Mouse (Mus musculus) heart, embryonic 12.5 days (tissue): Measurements from ENCODE around the gene Htr1d. TPM values are rescaled to one million over a fixed set of nuclear protein-coding genes. Genes with fewer than 3 reads are reported as not detected.

ENCODE experiments used
- ATAC-seq: fragments of 200-750 bp; cut with Nextera tagmentation; 2 replicates; pipeline ENCODE4 v1.8.0; 2017; ENCODE audit warnings: moderate TSS enrichment, moderate library complexity; ENCODE audit not compliant: insufficient number of reproducible peaks, low FRiP score
- H3K27ac ChIP-seq: fragments of 300-500 bp; sonication (generic); 2 replicates; pipeline ENCODE4 v1.5.1; 2016; ENCODE audit warnings: mild to moderate bottlenecking, moderate library complexity; ENCODE audit not compliant: poor library complexity, severe bottlenecking
- H3K27me3 ChIP-seq: fragments of 300-500 bp; sonication (generic); replicated peaks from 2 replicates; pipeline ENCODE4 v1.6.1; 2016; ENCODE audit warnings: mild to moderate bottlenecking, moderate library complexity
- H3K36me3 ChIP-seq: fragments of 300-500 bp; sonication (generic); 2 replicates; pipeline ENCODE4 v1.6.1; 2016; ENCODE audit warnings: mild to moderate bottlenecking, moderate library complexity
- H3K4me1 ChIP-seq: fragments of 300-500 bp; sonication (generic); replicated peaks from 2 replicates; pipeline ENCODE4 v1.6.1; 2016; ENCODE audit warnings: mild to moderate bottlenecking
- H3K4me2 ChIP-seq: fragments of 300-500 bp; sonication (generic); 2 replicates; pipeline ENCODE4 v1.6.1; 2016; ENCODE audit warnings: mild to moderate bottlenecking, moderate library complexity
- H3K4me3 ChIP-seq: fragments of 300-500 bp; sonication (generic); 2 replicates; pipeline ENCODE4 v1.5.1; 2016; ENCODE audit warnings: mild to moderate bottlenecking
- H3K9ac ChIP-seq: fragments of 300-500 bp; sonication (generic); 2 replicates; pipeline ENCODE4 v1.6.1; 2016; ENCODE audit warnings: mild to moderate bottlenecking, moderate library complexity
- H3K9me3 ChIP-seq: fragments of 300-500 bp; sonication (generic); replicated peaks from 2 replicates; pipeline ENCODE4 v1.6.1; 2016; ENCODE audit warnings: mild to moderate bottlenecking, moderate library complexity
- WGBS: fragments of 180-500 bp; shearing (Covaris S2); methylation state at CpG from one replicate; pipeline ENCODE4 v1.1.7; 2016; 5-methylcytosine and 5-hydroxymethylcytosine counted together
- polyA plus RNA-seq: library from polyadenylated mRNA; unstranded; fragments of >200 nt; fragmentation: Nextera tagmentation; extraction: Ambion mirVana; gene quantifications from 2 replicates; pipeline ENCODE4 v1.2.1, GENCODE M21; 2016

Htr1d gene
- polyA plus RNA-seq, 1 experiment from 2014 or later: 0.08 TPM

DNA sequence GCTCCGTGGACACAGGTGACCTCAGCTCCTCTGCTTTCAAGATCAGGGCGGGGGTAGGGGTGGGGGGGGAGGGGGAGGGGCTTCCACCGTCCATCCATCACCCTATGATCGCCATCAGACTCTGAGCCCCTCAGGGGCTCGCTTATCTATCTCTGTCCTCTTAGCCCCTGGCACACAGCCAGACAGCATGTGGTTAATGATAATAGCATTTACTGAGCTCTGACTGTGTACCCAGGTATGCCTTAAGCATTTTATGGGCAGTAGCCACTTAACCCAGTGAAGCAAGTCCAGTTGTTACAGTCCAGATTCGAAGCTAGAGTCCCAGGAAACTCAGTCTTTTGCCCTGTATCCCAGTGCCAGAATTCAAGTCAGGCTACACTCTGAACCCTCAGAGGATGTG, 28.2 kb downstream of the Htr1d start:
- no peaks in the 10 kb centered on the region for H3K27me3 ChIP-seq
- H3K9ac ChIP-seq: no peak overlapping the region
- 8% methylated on average over 6 of the region's 6 CpGs for WGBS
- ATAC-seq: no peak
- peaks cover 15% of the 10 kb centered on the region for H3K4me1 ChIP-seq
- H3K4me3 ChIP-seq: no peak overlapping the region
- peak overlapping the region; percentile 19; the same call in 1 of the 2 replicates for H3K4me2 ChIP-seq
- no peaks in the 10 kb centered on the region for H3K36me3 ChIP-seq
- no peaks in the 10 kb centered on the region for H3K9me3 ChIP-seq
- H3K27ac ChIP-seq: no peak overlapping the region

DNA sequence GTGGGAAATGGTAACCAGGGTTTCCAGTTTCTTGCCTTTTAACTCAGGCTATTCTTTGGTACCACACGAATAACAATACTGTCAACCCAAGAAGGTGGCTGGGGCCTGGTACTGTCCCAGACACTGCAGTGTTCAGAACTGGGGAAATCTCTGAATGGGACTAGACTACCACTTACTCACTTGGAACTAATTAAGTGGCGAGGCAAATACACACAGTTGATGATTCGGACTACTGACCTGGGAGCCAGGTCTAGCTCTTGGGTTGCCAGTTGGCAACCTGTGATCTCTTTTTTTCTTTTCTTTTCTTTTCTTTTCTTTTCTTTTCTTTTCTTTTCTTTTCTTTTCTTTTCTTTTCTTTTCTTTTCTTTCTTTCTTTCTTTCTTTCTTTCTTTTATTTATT, 29.0 kb downstream of the Htr1d start:
- no peak for ATAC-seq
- no peak overlapping the region for H3K4me2 ChIP-seq
- no peak overlapping the region for H3K4me3 ChIP-seq
- no peak overlapping the region for H3K27ac ChIP-seq
- H3K9ac ChIP-seq: no peak overlapping the region
- H3K9me3 ChIP-seq: no peaks in the 10 kb centered on the region
- H3K36me3 ChIP-seq: no peaks in the 10 kb centered on the region
- no peaks in the 10 kb centered on the region for H3K27me3 ChIP-seq
- peaks cover 15% of the 10 kb centered on the region for H3K4me1 ChIP-seq
- WGBS: 89% methylated on average over 3 of the region's 3 CpGs

DNA sequence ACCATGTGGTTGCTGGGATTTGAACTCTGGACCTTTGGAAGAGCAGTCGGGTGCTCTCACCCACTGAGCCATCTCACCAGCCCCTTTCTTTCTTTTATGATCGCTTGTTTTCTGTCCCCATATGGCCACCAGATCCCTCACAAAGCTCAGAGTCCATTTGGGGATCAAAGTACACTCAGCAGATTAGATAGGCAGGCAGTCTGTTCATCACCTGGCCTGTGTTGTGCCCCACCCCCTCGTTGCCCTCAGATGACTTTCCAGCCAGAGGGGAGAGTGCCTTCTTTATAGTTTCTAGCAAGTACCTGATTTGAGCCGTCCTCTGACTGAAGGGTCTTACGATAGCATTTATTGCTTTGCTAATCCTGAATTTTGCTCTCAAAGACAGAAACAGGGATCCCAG, 29.5 kb downstream of the Htr1d start:
- 48% methylated on average over 5 of the region's 5 CpGs for WGBS
- no peak overlapping the region for H3K9ac ChIP-seq
- H3K27ac ChIP-seq: no peak overlapping the region
- no peak overlapping the region for H3K4me3 ChIP-seq
- ATAC-seq: no peak
- no peaks in the 10 kb centered on the region for H3K36me3 ChIP-seq
- H3K27me3 ChIP-seq: no peaks in the 10 kb centered on the region
- no peaks in the 10 kb centered on the region for H3K9me3 ChIP-seq
- no peak overlapping the region for H3K4me2 ChIP-seq
- H3K4me1 ChIP-seq: peaks cover 15% of the 10 kb centered on the region

DNA sequence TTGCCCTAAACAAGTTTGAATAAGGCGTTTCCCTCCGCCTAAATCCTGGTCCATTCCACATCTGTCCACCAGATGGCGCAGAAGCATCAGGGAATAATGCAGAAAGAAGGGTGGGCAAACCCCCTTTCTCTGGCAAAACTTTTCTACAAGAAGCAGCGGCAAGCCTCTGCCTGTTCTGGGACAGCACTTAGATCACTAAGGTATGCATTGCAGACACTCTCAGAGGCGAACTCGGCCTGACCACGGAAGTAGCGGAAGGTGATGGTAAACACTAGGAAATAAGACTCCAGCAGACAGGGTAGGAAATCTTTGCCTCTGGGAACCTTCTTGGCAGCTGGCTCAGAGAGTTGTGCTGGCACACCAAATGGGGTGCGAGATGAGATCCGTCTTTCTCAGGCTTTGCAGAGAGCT, 31.5 kb downstream of the Htr1d start:
- no peaks in the 10 kb centered on the region for H3K27me3 ChIP-seq
- no peaks in the 10 kb centered on the region for H3K36me3 ChIP-seq
- peak overlapping the region; percentile 74 for H3K4me2 ChIP-seq
- H3K27ac ChIP-seq: no peak overlapping the region
- peak overlapping the region; percentile 35 for H3K4me3 ChIP-seq
- peaks cover 15% of the 10 kb centered on the region for H3K4me1 ChIP-seq
- no peak for ATAC-seq
- no peaks in the 10 kb centered on the region for H3K9me3 ChIP-seq
- WGBS: 2% methylated on average over 10 of the region's 10 CpGs
- H3K9ac ChIP-seq: peak overlapping the region; percentile 64

DNA sequence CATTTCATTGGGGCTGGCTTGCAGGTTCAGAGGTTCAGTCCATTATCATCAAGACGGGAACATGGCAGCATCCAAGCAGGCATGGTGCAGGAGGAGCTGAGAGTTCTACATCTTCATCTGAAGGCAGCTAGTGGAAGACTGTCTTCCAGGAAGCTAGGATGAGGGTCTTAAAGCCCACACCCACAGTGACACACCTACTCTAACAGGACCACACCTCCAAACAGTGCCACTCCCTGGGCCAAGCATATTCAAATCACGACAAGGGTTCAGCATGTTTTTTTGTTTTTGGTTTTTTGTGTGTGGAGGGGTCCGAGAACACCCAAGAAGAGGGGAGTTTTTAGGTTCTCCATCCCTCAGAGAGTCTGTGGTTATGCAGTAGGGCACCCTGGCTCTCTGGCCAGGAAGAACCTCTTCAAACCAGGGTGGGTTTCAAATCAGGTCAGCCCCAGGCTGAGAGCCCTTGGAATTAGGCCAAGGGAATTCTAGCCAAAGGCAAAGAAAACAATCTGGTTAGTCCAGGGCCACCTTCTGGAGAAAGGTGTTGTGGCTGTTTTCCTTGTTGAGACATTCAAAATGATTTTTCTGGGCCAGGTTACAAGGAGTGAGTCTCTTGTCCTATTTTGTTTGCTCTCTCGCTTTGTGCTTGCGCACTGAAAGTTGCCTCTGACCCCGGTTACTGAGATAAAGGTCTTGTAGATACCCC, 33.3 kb downstream of the Htr1d start:
- 93% methylated on average over 6 of the region's 6 CpGs for WGBS
- peaks cover 9% of the 10 kb centered on the region for H3K4me1 ChIP-seq
- no peak overlapping the region for H3K27ac ChIP-seq
- H3K9me3 ChIP-seq: no peaks in the 10 kb centered on the region
- no peak overlapping the region for H3K9ac ChIP-seq
- no peaks in the 10 kb centered on the region for H3K27me3 ChIP-seq
- no peak overlapping the region for H3K4me2 ChIP-seq
- H3K4me3 ChIP-seq: no peak overlapping the region
- ATAC-seq: no peak
- H3K36me3 ChIP-seq: no peaks in the 10 kb centered on the region

DNA sequence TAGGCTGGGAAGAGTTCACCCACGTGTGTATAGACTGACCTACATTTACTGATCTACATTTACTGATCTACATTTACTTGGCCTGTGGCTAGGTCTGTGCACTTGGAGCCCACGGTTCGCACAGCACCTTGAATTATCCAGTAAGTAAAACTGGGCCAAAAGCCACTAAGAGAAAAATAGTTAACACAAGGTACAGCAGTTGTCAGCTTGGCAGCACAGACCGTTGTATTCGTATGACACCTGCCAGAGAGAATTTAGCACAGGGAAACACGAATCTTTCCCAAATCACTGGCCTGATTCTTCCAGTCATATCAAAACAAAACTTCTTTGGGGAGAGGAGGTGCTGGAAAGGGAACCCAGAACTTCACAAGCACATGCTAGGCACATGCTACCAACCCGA, 35.0 kb downstream of the Htr1d start:
- Histone ChIP-seq H3K4me3 (no peak overlapping the region), H3K36me3 (no peaks in the 10 kb centered on the region), H3K27me3 (no peaks in the 10 kb centered on the region), H3K4me1 (peaks cover 9% of the 10 kb centered on the region), H3K27ac (no peak overlapping the region), H3K9ac (no peak overlapping the region), H3K9me3 (no peaks in the 10 kb centered on the region), H3K4me2 (no peak overlapping the region)
- no peak for ATAC-seq
- WGBS: 81% methylated on average over 7 of the region's 7 CpGs

DNA sequence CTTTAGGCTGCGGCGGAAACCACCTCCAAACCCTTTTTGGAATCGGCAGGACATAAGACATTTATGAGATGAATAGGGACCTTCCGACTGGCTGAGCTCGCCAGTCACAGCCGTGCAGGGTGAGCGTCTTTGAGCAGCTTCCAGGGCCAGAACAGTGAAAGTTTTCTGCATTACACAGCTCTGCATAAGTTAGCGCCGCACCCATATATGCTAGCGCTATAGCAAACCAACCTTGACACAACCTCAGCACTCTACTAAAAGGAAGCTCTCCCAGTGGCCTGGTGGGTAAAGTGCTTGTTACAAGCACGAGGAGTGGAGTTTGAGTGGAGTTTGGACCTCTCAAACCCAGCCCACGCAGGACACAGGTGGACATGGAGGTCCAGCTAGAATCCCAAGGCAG, 35.9 kb downstream of the Htr1d start:
- H3K27me3 ChIP-seq: no peaks in the 10 kb centered on the region; the same call in 1 of the 2 replicates
- 83% methylated on average over 12 of the region's 12 CpGs for WGBS
- peaks cover 14% of the 10 kb centered on the region for H3K4me1 ChIP-seq
- ATAC-seq: no peak
- H3K4me2 ChIP-seq: no peak overlapping the region
- H3K36me3 ChIP-seq: no peaks in the 10 kb centered on the region
- H3K9me3 ChIP-seq: no peaks in the 10 kb centered on the region
- no peak overlapping the region for H3K4me3 ChIP-seq
- H3K9ac ChIP-seq: no peak overlapping the region
- no peak overlapping the region for H3K27ac ChIP-seq

DNA sequence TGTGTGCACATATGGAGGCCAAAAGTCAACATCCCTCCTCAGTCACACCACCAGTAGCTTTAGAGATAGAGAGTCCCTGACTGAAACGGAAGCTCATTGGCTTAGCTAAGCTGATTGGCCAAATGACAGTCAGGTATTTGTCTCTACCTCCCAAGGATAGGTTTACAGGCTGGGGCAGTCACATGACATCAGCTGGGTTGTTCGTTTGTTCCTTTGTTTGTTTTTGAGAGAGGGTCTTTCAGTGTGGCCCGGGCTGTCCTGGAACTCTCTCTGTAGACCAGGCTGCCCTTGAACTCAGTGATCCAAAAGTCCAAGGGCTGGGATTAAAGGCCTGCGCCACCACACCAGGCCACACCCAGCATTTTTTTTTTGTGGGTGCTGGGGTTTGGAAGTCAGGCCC, 37.9 kb downstream of the Htr1d start:
- ATAC-seq: no peak
- H3K27me3 ChIP-seq: peaks cover 3% of the 10 kb centered on the region; the same call in 1 of the 2 replicates
- H3K4me3 ChIP-seq: no peak overlapping the region
- H3K4me2 ChIP-seq: no peak overlapping the region
- 35% methylated on average over 4 of the region's 4 CpGs for WGBS
- H3K27ac ChIP-seq: no peak overlapping the region
- no peaks in the 10 kb centered on the region for H3K36me3 ChIP-seq
- H3K9me3 ChIP-seq: no peaks in the 10 kb centered on the region
- H3K9ac ChIP-seq: no peak overlapping the region
- peaks cover 18% of the 10 kb centered on the region for H3K4me1 ChIP-seq

DNA sequence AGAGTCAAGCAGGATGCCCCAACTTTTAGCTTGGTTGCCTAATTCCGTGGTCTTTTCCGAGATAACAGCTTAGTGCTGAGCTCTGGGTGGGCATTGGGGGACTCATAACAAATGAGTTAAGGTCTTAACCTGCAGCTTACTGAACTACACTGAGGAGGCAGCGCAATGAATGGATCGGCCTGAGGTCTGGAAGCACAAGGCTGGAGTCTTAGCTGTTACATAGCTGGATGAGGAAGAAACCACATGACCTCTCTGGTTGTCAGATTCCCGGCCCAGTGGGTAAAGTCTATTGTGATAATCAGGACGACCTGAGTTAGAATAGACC, 38.4 kb downstream of the Htr1d start:
- Histone ChIP-seq H3K27ac (peak overlapping the region; percentile 62; the same call in 1 of the 2 replicates), H3K4me3 (peak overlapping the region; percentile 69), H3K4me2 (peak overlapping the region; percentile 84), H3K4me1 (peaks cover 22% of the 10 kb centered on the region), H3K9ac (peak overlapping the region; percentile 75; the same call in 1 of the 2 replicates), H3K27me3 (peaks cover 3% of the 10 kb centered on the region; the same call in 1 of the 2 replicates), H3K36me3 (no peaks in the 10 kb centered on the region), H3K9me3 (no peaks in the 10 kb centered on the region)
- WGBS: 12% methylated on average over 6 of the region's 6 CpGs
- no peak; the same call in 1 of the 2 replicates for ATAC-seq

DNA sequence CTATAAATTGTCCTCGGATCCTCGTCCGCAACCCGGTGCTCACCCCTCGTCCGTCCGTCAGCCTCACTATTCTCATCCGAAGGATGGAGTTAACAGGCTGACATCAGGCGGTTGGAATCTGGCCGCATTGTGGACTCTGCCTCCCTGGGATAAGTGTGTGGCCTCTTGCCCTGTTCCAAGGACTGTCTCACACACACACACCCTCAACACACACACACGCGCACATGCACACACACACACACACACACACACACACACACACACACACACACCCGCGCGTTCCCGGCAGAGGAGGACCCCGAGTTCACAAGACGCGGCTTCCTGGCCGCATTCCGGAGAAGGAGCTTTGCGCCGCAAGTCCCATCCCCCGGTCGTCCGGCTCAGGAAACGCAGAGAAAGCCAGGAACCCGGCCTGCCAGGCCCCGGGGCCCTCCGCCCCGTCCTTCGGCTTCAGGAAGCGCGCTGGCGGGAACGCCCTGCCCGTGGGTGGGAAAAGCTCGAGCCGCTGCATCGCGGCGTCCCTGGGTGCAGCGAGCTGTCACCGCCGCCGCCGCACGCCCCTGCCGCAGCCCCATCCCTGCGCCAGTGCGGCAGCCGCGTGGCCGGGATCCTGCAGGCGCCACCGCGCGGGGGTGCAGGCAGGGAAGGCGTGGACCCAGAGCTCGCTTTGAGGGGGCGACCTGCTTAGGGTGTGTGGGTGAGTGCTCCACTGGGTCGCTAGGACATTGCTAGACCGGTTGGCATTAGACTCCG, 38.9 kb downstream of the Htr1d start, which contains the start of gene 6030445D17Rik:
TSS of gene 6030445D17Rik (plus strand) at position 165 of the 753 bp plus-strand sequence.
- Histone ChIP-seq H3K4me2 (peak within 1 kb of the TSS; percentile 84), H3K4me3 (peak within 1 kb of the TSS; percentile 69), H3K36me3 (no peaks in the 10 kb centered on the region), H3K9ac (peak within 1 kb of the TSS; percentile 75), H3K27me3 (peaks cover 3% of the 10 kb centered on the region; the same call in 1 of the 2 replicates), H3K9me3 (no peaks in the 10 kb centered on the region), H3K27ac (peak within 1 kb of the TSS; percentile 62), H3K4me1 (peaks cover 22% of the 10 kb centered on the region)
- ATAC-seq: peak; percentile 79
- under 1% methylated on average over 57 of the region's 64 CpGs for WGBS

DNA sequence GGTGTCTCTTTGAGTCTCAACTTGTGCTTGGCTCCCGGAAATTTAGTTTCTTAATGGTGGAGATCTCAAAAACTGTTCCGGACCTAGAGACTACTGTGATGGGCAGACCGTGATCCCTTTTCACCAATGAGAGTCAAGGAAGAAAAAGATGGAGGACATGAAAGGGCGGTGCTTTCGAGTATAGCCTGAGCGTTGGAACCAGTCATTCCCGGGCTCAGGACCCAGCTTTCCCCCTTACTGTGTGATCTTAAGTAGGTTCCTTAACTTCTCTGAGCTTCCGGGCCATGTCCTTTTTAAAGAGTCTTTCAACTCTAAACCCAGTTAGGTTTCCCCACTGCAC, 39.5 kb downstream of the Htr1d start:
- Histone ChIP-seq H3K4me3 (peak overlapping the region; percentile 69), H3K9ac (peak overlapping the region; percentile 75), H3K36me3 (no peaks in the 10 kb centered on the region), H3K27ac (peak overlapping the region; percentile 62), H3K9me3 (no peaks in the 10 kb centered on the region), H3K4me2 (peak overlapping the region; percentile 84), H3K4me1 (peaks cover 22% of the 10 kb centered on the region), H3K27me3 (peaks cover 3% of the 10 kb centered on the region; the same call in 1 of the 2 replicates)
- no peak; the same call in 1 of the 2 replicates for ATAC-seq
- WGBS: 3% methylated on average over 8 of the region's 8 CpGs
